ENCODE assay signal across 8 mouse cellular contexts in the genomic region with DNA sequence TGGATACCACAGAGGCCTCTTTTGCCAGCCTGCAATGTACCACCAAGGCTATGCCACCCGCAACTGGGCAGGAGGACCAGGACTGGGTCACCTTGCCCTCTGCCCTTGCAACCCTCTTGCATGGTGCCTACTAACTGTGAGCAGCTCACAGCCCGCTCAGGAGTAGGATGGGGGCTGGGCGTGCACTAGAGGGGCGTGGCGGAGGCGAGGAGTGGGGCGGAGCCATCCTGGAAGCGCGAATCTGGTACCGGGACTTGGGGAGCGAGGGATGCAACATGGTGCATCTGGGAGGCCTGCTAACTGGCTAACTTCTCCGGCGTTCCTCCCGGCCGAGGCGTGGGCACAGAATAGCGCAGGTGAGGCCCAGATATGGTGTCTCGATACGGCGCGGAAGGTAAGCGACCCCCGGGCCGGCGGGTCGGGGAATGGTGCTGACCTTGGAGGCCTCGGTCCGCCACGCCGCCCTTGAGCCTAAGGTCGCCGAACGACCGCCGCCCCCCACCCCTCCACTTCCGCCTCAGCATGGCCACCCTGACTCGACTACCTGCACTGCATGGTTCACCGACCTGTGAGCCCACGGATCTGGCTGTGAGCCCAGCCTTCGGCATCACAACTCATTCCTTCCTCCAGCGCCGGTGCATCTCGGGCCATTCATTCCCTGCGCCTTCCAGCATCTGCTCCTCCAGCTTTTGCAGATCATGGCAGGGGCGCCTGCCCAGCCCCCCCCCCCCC. TPM values are rescaled to one million over a fixed set of nuclear protein-coding genes. Genes with fewer than 3 reads are reported as not detected.
A peak's percentile ranks its signal among the peaks of the same experiment; 100 is the strongest.
DNase-seq lines count a peak whose midpoint lies in the region; ATAC-seq lines count a peak whose summit lies in the region.

No protein-coding gene starts in this region.

- H3K27me3 ChIP-seq in intestine, embryonic 15.5 days (replicated peaks) = no peaks in the 10 kb centered on the region
- peaks cover 2% of the 10 kb centered on the region for H3K27me3 ChIP-seq in megakaryocyte, embryonic 14.5 days (replicated peaks)

- peak; percentile 79 for DNase-seq in ZHBTc4 (ENCODE audit: low read depth, low spot score)
- DNase-seq in cerebellum, postnatal 14 days = peak; percentile 68 to 75
- peak; percentile 11 to 28 for DNase-seq in frontal cortex, postnatal 25 days (ENCODE audit: low spot score in 2 of 2)
- DNase-seq in left cerebral cortex, postnatal 10 days (ENCODE audit: extremely low spot score in 1 of 2, low spot score in 2 of 2) = peak; percentile 29 to 68
- DNase-seq in right cerebral cortex, postnatal 14 days = peak; percentile 54
- no peak for DNase-seq in adipocyte (ENCODE audit: low spot score)

- intact Hi-C loops in left cerebral cortex, postnatal 10 days (cut with DNase I) = no loop called here

- H3K27ac ChIP-seq in intestine, embryonic 15.5 days = no peak overlapping the region

- H3K4me3 ChIP-seq in intestine, embryonic 15.5 days (replicated peaks) = peak overlapping the region; percentile 63
- peak overlapping the region; percentile 91 for H3K4me3 ChIP-seq in megakaryocyte, embryonic 14.5 days (replicated peaks)

- no peaks in the 10 kb centered on the region for H3K9me3 ChIP-seq in intestine, embryonic 15.5 days
- peaks cover 7% of the 10 kb centered on the region for H3K9me3 ChIP-seq in megakaryocyte, embryonic 14.5 days

- no peaks in the 10 kb centered on the region for H3K4me1 ChIP-seq in intestine, embryonic 15.5 days (replicated peaks)
- H3K4me1 ChIP-seq in megakaryocyte, embryonic 14.5 days = peaks cover 9% of the 10 kb centered on the region

- ATAC-seq in intestine, embryonic 15.5 days = peak; percentile 100

- H3K9ac ChIP-seq in intestine, embryonic 15.5 days = peak overlapping the region; percentile 44

- peak overlapping the region; percentile 97 for H3K4me2 ChIP-seq in intestine, embryonic 15.5 days (replicated peaks)

- no peaks in the 10 kb centered on the region for H3K36me3 ChIP-seq in intestine, embryonic 15.5 days
- H3K36me3 ChIP-seq in megakaryocyte, embryonic 14.5 days (replicated peaks; ENCODE audit: low read length) = no peaks in the 10 kb centered on the region

- WGBS in intestine, embryonic 15.5 days = 1% methylated on average over 45 of the region's 45 CpGs

RNA-seq across cellular contexts. Expression of a gene that starts 59.7 kb away (rescaled TPM):
- polyA plus RNA-seq in intestine, embryonic 15.5 days (2015; fragmentation: Nextera tagmentation; extraction: Ambion mirVana) = 427 and 443 TPM in 2 replicates
- total RNA-seq in left cerebral cortex, postnatal 10 days (2021) = 100 to 1,000 TPM; 344 to 350 TPM
- polyA plus RNA-seq in megakaryocyte, embryonic 14.5 days (2012; ENCODE audit: insufficient read depth, low replicate concordance) = 121 and 149 TPM in 2 replicates
